Mouse (Mus musculus) stomach, postnatal 0 days (tissue): ENCODE measurements around the gene Gm49318.

ENCODE experiments used
- CTCF ChIP-seq: IDR thresholded peaks from 2 replicates; pipeline ENCODE4 v1.5.1; 2016; ENCODE audit warnings: antibody characterized with exemption, low read depth, mild to moderate bottlenecking, moderate library complexity
- EP300 ChIP-seq: optimal IDR thresholded peaks from 2 replicates; pipeline ENCODE3; 2016; ENCODE audit warnings: antibody characterized with exemption

- TF ChIP-seq EP300 (no peak), CTCF (no peak)
Measured at GRCm38 (mm10) chr9:22115635-22116034, 44.6 kb upstream of the Gm49318 start.
